Mouse (Mus musculus) left cerebral cortex, postnatal 25 days (tissue): ENCODE data around the gene Slc13a5. TPM values are rescaled to one million over a fixed set of nuclear protein-coding genes. Genes with fewer than 3 reads are reported as not detected.
A peak's percentile ranks its signal among the peaks of the same experiment; 100 is the strongest.

Experiments used
- DNase-seq, 2 experiments: peaks; one replicate each; pipeline ENCODE4 v3.0.0; 2022; ENCODE audit warnings: low spot score in 2 of 2, mixed read lengths in 1 of 2
- intact Hi-C: fragments of 180-260 bp; cut with DNase I; formaldehyde crosslinking; loops from one replicate; pipeline ENCODE4 v1.15.1; 2025
- total RNA-seq, 2 experiments: library from RNA; stranded (reverse); gene quantifications; 2 replicates each; pipeline ENCODE4 v1.2.3; 2021

Slc13a5 gene
- total RNA-seq = 10 to 100 TPM; 18.0 to 19.6 TPM

- no peak for DNase-seq
- intact Hi-C loops = loop anchor here (2.0 to 5.0 kb wide), 2 partner anchors 42 to 45 kb away; partner anchors contain the start of gene Fbxo39
These were observed at the start of gene Slc13a5 for GRCm38 (mm10) chr11:72266960-72267560. TSS of gene Slc13a5 (minus strand) at chr11:72267222.

- intact Hi-C loops = loop anchor here (5.0 kb wide), 1 partner anchor 47 kb away; the partner anchor contains the start of gene Slc13a5
- DNase-seq = peak; percentile 37 to 81
These were observed 47.3 kb upstream of the Slc13a5 start, which contains the start of gene Fbxo39 for GRCm38 (mm10) chr11:72314151-72314895. TSS of gene Fbxo39 (plus strand) at chr11:72314444.

GRCm38 (mm10) chr11:72311355-72312001 lies 44.5 kb upstream of the Slc13a5 start:
- intact Hi-C loops = loop anchor here (5.0 kb wide), 1 partner anchor 44 kb away; the partner anchor contains the start of gene Slc13a5
- DNase-seq = no peak

GRCm38 (mm10) chr11:72310491-72310890 lies 43.5 kb upstream of the Slc13a5 start:
- intact Hi-C loops = loop anchor here (5.0 kb wide), 1 partner anchor 43 kb away; the partner anchor contains the start of gene Slc13a5
- DNase-seq = no peak

- no peak for DNase-seq
- intact Hi-C loops = no loop called here
These were observed 42.0 kb upstream of the Slc13a5 start for GRCm38 (mm10) chr11:72308982-72309381.

GRCm38 (mm10) chr11:72307461-72307860 lies 40.4 kb upstream of the Slc13a5 start:
- peak; percentile 14 to 60 for DNase-seq
- intact Hi-C loops = no loop called here

GRCm38 (mm10) chr11:72302230-72302629 lies 35.2 kb upstream of the Slc13a5 start:
- DNase-seq = peak; percentile 50 to 80
- intact Hi-C loops = no loop called here

- peak; percentile 12 to 37 for DNase-seq
These were observed 34.3 kb upstream of the Slc13a5 start, which contains the start of gene Xaf1 for GRCm38 (mm10) chr11:72301334-72301733. TSS of gene Xaf1 (plus strand) at chr11:72301629.

GRCm38 (mm10) chr11:72293116-72293515 lies 26.1 kb upstream of the Slc13a5 start:
- intact Hi-C loops = no loop called here
- DNase-seq = no peak

More at GRCm38 (mm10) chr11:72301334-72301733, 34.3 kb upstream of the Slc13a5 start, which contains the start of gene Xaf1:
- intact Hi-C loops = no loop called here

- no peak for DNase-seq
- intact Hi-C loops = no loop called here
These were observed 20.5 kb upstream of the Slc13a5 start for GRCm38 (mm10) chr11:72287543-72287942.

GRCm38 (mm10) chr11:72287126-72287525 lies 20.1 kb upstream of the Slc13a5 start:
- intact Hi-C loops = no loop called here
- no peak for DNase-seq

GRCm38 (mm10) chr11:72286651-72287050 lies 19.6 kb upstream of the Slc13a5 start:
- DNase-seq = no peak
- intact Hi-C loops = no loop called here

GRCm38 (mm10) chr11:72285971-72286480 lies 19.0 kb upstream of the Slc13a5 start:
- intact Hi-C loops = loop anchor here (2.0 kb wide), 1 partner anchor 39 kb away; no protein-coding TSS in a partner anchor
- no peak for DNase-seq

GRCm38 (mm10) chr11:72284532-72285182 lies 17.6 kb upstream of the Slc13a5 start:
- peak; percentile 17 to 55 for DNase-seq
- intact Hi-C loops = loop anchor here (2.0 kb wide), 1 partner anchor 38 kb away; no protein-coding TSS in a partner anchor

GRCm38 (mm10) chr11:72283486-72284224 lies 16.6 kb upstream of the Slc13a5 start:
- no peak for DNase-seq
- intact Hi-C loops = loop anchor here (2.0 kb wide), 1 partner anchor 37 kb away; no protein-coding TSS in a partner anchor

GRCm38 (mm10) chr11:72281852-72282400 lies 14.9 kb upstream of the Slc13a5 start:
- intact Hi-C loops = no loop called here
- no peak for DNase-seq

- DNase-seq = no peak
- intact Hi-C loops = no loop called here
These were observed 14.3 kb upstream of the Slc13a5 start for GRCm38 (mm10) chr11:72281143-72281851.

- DNase-seq = peak in 1 of 2 experiments; percentile 42
- intact Hi-C loops = no loop called here
These were observed 6.3 kb upstream of the Slc13a5 start for GRCm38 (mm10) chr11:72273341-72273740.
